13 mouse cellular contexts compared by ENCODE assay signal in the genomic region with DNA sequence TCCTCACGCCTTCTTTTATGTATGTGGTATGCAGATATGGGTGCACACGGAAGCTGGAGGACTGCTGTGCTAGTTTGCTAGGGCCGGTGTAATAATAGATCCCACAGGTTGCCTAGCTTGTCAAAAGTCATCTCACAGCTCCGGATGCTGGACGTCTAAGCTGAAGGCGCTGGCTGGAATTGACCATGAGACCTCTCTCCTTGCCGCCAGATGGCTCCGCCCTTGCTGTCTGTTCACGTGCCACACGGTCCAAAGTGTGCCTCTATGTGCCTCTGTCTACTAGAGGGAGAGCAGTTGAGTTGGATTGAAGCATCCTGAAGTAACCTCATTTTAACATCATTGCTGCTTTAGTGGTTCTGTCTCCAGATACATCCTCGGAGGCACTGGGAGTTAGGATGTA.
"Had no signal": no experiment of that assay in that cellular context is flagged by ENCODE, and none has a peak within 500 bp of the region (broad histone marks: within the 10 kb centered on the region; RNA-seq: fewer than 3 reads in every experiment).

No protein-coding gene starts in this region.

- H3K9me3 ChIP-seq: limb, embryonic 13.5 days; liver, embryonic 12.5 days; midbrain, embryonic 10.5 days; neural tube, embryonic 12.5 days had no signal

- ATAC-seq: liver, embryonic 12.5 days had no signal

- H3K27ac ChIP-seq: limb, embryonic 13.5 days; liver, embryonic 12.5 days; midbrain, embryonic 10.5 days; neural tube, embryonic 12.5 days had no signal

- H3K36me3 ChIP-seq: limb, embryonic 13.5 days; liver, embryonic 12.5 days; midbrain, embryonic 10.5 days; neural tube, embryonic 12.5 days had no signal

- H3K4me2 ChIP-seq: limb, embryonic 13.5 days; liver, embryonic 12.5 days; lung, embryonic 14.5 days; neural tube, embryonic 12.5 days had no signal

- H3K4me1 ChIP-seq: midbrain, embryonic 10.5 days; neural tube, embryonic 12.5 days had no signal

- H3K9ac ChIP-seq: limb, embryonic 13.5 days; liver, embryonic 12.5 days; lung, embryonic 14.5 days; neural tube, embryonic 12.5 days had no signal

- DNase-seq: left cerebral cortex, postnatal 4 days; lung, embryonic 14.5 days; lung, postnatal 10 days; lung, postnatal 4 days; midbrain, embryonic 14.5 days; right cerebral cortex, adult 18-20 months; right cerebral cortex, postnatal 25 days; thymus, postnatal 36 days had no signal

- H3K4me3 ChIP-seq: limb, embryonic 13.5 days; liver, embryonic 12.5 days; midbrain, embryonic 10.5 days; myocyte; neural tube, embryonic 12.5 days had no signal

- H3K27me3 ChIP-seq: limb, embryonic 13.5 days; liver, embryonic 12.5 days; neural tube, embryonic 12.5 days had no signal
